Mouse (Mus musculus): Measurements from ENCODE around the gene 1110051M20Rik.

The 1110051M20Rik gene

GRCm38 (mm10) chr2:91413811-91414210 is 30.7 kb downstream of the 1110051M20Rik start:
- DNase-seq (ENCODE audit: low spot score), result no peak

GRCm38 (mm10) chr2:91412361-91412760 is 32.1 kb downstream of the 1110051M20Rik start:
- no peak for DNase-seq (ENCODE audit: low spot score)

GRCm38 (mm10) chr2:91411473-91411872 is 33.0 kb downstream of the 1110051M20Rik start:
- no peak for DNase-seq (ENCODE audit: low spot score)

GRCm38 (mm10) chr2:91408031-91408430 is 36.5 kb downstream of the 1110051M20Rik start:
- DNase-seq (ENCODE audit: low spot score), result no peak

- no peak for DNase-seq (ENCODE audit: low spot score)
These were observed 39.4 kb downstream of the 1110051M20Rik start for GRCm38 (mm10) chr2:91405071-91405470.

GRCm38 (mm10) chr2:91399727-91400126 is 44.8 kb downstream of the 1110051M20Rik start:
- no peak for DNase-seq (ENCODE audit: low spot score)

- DNase-seq (ENCODE audit: low spot score), result no peak
These were observed 45.3 kb downstream of the 1110051M20Rik start for GRCm38 (mm10) chr2:91399168-91399567.

- no peak for DNase-seq (ENCODE audit: low spot score)
These were observed 50.4 kb downstream of the 1110051M20Rik start for GRCm38 (mm10) chr2:91394078-91394477.

GRCm38 (mm10) chr2:91388738-91389137 is 55.8 kb downstream of the 1110051M20Rik start:
- no peak for DNase-seq (ENCODE audit: low spot score)

GRCm38 (mm10) chr2:91388281-91388680 is 56.2 kb downstream of the 1110051M20Rik start:
- DNase-seq (ENCODE audit: low spot score), result no peak

GRCm38 (mm10) chr2:91387287-91387958 is 57.1 kb downstream of the 1110051M20Rik start:
- no peak for DNase-seq (ENCODE audit: low spot score)

- DNase-seq (ENCODE audit: low spot score), result no peak
These were observed 57.8 kb downstream of the 1110051M20Rik start for GRCm38 (mm10) chr2:91386547-91387286.

- no peak for DNase-seq (ENCODE audit: low spot score)
These were observed 61.2 kb downstream of the 1110051M20Rik start for GRCm38 (mm10) chr2:91383294-91383693.

GRCm38 (mm10) chr2:91377038-91377437 is 67.5 kb downstream of the 1110051M20Rik start:
- no peak for DNase-seq (ENCODE audit: low spot score)

- no peak for DNase-seq (ENCODE audit: low spot score)
These were observed 74.2 kb downstream of the 1110051M20Rik start for GRCm38 (mm10) chr2:91370314-91370713.

GRCm38 (mm10) chr2:91363272-91363671 is 81.2 kb downstream of the 1110051M20Rik start:
- DNase-seq (ENCODE audit: low spot score), result no peak

GRCm38 (mm10) chr2:91361068-91361528 is 83.4 kb downstream of the 1110051M20Rik start:
- DNase-seq (ENCODE audit: low spot score), result peak; percentile 6

- DNase-seq (ENCODE audit: low spot score), result no peak
These were observed 88.7 kb downstream of the 1110051M20Rik start for GRCm38 (mm10) chr2:91355767-91356166.

GRCm38 (mm10) chr2:91354727-91355403 is 89.6 kb downstream of the 1110051M20Rik start:
- no peak for DNase-seq (ENCODE audit: low spot score)

GRCm38 (mm10) chr2:91353854-91354253 is 90.7 kb downstream of the 1110051M20Rik start:
- DNase-seq (ENCODE audit: low spot score), result no peak

- no peak for DNase-seq (ENCODE audit: low spot score)
These were observed 92.7 kb downstream of the 1110051M20Rik start for GRCm38 (mm10) chr2:91351841-91352240.

- DNase-seq (ENCODE audit: low spot score), result no peak
These were observed 94.5 kb downstream of the 1110051M20Rik start for GRCm38 (mm10) chr2:91349974-91350457.

- no peak for DNase-seq (ENCODE audit: low spot score)
These were observed 95.6 kb downstream of the 1110051M20Rik start for GRCm38 (mm10) chr2:91348936-91349335.
